Mouse (Mus musculus) left cerebral cortex, postnatal 14 days (tissue): ENCODE data around the gene Lax1. TPM values are rescaled to one million over a fixed set of nuclear protein-coding genes. Genes with fewer than 3 reads are reported as not detected.
"Not testable (repeated sequence)": the region's sequence is repeated elsewhere in the genome, so short reads cannot be mapped to it uniquely, and the experiment has no call there.

Experiments used
- DNase-seq, 2 experiments: peaks; one replicate each; pipeline ENCODE4 v3.0.0; 2021 to 2022; ENCODE audit warnings: low spot score in 2 of 2, mixed read lengths in 1 of 2
- intact Hi-C: fragments of 180-260 bp; cut with DNase I; formaldehyde crosslinking; loops from one replicate; pipeline ENCODE4 v1.15.1; 2025
- long read RNA-seq, 2 experiments: library from polyadenylated mRNA; stranded (forward); transcript quantifications; one replicate each; pipeline ENCODE4 v2.0.0; 2021
- total RNA-seq, 2 experiments: library from RNA; stranded (reverse); gene quantifications; 2 replicates each; pipeline ENCODE4 v1.2.3; 2021

Gene Lax1
- under 1 TPM; 0.23 to 0.53 TPM for total RNA-seq
- long read RNA-seq, experiment 1 = 0 reads
- long read RNA-seq, experiment 2 = 0 reads

DNA sequence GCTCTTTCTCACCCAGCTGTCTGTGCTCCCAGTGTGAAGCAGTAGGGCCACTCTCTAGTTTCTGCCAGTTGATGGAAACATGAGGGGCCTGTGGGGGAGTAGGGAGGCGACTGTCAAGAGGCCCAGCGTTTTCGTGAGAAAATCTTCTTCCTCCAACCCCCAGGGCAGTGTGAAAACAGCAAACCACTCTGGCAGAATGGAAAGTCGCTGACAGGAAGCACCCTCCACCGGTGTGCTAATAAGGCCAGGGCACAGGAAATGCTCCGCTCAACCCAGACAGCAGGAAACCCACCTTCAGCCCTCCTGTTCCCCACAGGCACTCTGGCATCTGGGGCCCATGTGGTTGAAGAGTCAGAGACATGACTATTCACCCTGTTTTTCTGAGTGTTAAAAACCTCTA lies at the start of gene Lax1:
Gene Lax1, minus strand, starts transcription at position 212 of the 400 bp plus-strand sequence.
- intact Hi-C loops = no loop called here

DNA sequence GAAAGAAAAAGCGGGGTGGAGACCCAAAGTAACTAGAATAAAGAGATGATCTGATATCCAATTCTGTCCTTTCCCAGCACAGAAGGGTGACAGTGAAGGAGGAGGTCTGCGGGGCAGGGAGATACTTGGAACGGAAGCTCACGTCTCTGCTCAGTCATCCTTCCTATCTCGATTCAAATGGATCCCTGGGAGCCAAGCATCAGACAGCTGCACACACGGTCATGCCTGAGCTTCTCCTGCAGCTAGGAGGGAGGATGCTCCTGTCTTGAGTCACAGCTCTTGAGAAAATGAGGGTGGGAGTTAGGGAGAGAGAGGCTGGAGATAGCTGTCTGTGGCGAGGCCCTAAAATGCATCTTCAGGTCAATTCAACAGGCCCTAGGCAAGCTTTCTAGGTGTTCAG lies 46.8 kb upstream of the Lax1 start:
- no peak for DNase-seq
- intact Hi-C loops = loop anchor here (1.0 to 5.0 kb wide), 3 partner anchors 61 to 310 kb away; no protein-coding TSS in a partner anchor

More for the DNA sequence above, at the start of gene Lax1:
- no peak for DNase-seq

- peak; percentile 82 to 85 for DNase-seq
- intact Hi-C loops = loop anchor here (1.0 to 5.0 kb wide), 3 partner anchors 61 to 311 kb away; no protein-coding TSS in a partner anchor
Measured at GRCm38 (mm10) chr1:133735995-133736652, 46.2 kb upstream of the Lax1 start.

GRCm38 (mm10) chr1:133732814-133733213 lies 42.9 kb upstream of the Lax1 start:
- intact Hi-C loops = no loop called here
- no peak for DNase-seq

DNA sequence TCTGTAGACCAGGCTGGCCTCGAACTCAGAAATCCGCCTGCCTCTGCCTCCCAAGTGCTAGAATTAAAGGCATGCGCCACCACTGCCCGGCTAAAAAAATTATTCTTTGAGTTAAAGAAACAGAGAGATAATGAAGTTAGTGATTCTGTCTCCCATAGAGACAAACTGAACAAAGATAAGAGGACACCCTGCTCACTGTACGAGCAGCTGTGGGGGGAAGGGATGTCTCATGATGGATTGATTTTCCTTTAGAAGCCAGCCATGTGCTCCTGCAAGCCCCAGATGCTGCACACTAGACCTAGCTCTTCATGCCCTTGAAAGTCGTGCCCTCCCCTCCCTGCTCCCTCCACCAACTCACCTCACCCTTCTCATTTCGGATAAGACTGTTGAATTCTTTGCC lies 38.4 kb upstream of the Lax1 start:
- intact Hi-C loops = no loop called here
- no peak for DNase-seq

- no peak for DNase-seq
- intact Hi-C loops = no loop called here
Measured at GRCm38 (mm10) chr1:133720342-133720741, 30.4 kb upstream of the Lax1 start.

- intact Hi-C loops = no loop called here
- no peak for DNase-seq
Measured at GRCm38 (mm10) chr1:133718786-133719185, 28.9 kb upstream of the Lax1 start.

DNA sequence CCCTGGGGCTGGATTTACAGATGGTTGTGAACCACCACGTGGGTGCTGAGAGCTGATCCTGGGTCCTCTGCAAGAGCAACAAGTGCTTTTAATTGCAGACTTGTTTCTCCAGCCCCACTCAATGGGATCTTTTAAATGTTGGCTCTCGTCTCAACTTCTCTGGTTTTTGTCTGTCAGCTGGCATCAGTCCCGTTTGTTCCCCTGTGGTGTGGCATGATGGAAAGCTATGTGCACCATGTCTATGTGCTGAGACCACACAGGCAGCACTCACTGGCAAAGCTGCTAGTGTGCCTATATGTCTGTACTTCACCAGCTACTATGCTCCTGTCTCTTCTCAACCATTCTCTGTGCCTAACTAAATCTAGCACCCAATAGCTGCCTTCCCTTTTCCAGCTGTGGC lies 28.4 kb upstream of the Lax1 start:
- no peak for DNase-seq
- intact Hi-C loops = no loop called here

- peak in 1 of 2 experiments; percentile 23 for DNase-seq
- intact Hi-C loops = no loop called here
Measured at GRCm38 (mm10) chr1:133716464-133716863, 26.6 kb upstream of the Lax1 start.

DNA sequence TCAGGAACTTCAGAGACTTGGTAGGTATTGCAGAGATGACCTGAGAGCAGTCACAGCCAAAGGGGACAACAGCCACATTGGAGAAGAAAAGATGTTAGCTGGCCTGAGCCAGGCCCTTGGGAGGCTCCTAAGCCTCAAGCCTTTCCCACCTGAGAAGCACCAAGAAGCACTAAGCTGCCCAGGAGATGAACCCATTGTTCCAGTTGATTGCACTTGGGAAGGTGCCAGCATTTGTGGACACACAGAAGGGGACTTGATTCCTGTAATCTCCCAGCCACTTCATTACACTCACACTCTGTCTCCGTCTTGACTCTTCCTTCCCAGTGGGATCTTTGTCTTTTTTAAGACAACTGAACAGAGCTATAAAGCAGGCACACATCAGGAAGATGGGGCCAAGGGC lies 25.3 kb upstream of the Lax1 start:
- DNase-seq = no peak
- intact Hi-C loops = no loop called here

DNA sequence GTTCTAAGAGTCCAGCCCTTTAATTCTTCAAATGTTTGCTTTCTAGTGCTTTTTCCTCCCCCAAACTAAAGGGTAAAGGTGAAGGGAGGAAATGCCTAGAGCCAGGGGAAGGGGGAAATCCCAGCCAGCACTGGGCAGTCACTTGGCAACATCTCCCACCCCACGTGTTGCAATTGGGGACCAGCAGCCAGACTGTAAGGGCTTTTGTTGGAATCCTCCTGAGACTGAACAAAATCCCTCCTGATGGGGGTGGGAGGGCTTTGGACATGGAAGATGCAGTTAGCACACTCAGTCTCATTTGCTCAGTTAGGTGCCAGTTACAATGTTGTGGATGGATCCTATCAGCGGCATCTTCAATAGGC lies 23.1 kb upstream of the Lax1 start:
- intact Hi-C loops = no loop called here
- no peak for DNase-seq

- intact Hi-C loops = no loop called here
- no peak for DNase-seq
Measured at GRCm38 (mm10) chr1:133712288-133713008, 22.5 kb upstream of the Lax1 start.

DNA sequence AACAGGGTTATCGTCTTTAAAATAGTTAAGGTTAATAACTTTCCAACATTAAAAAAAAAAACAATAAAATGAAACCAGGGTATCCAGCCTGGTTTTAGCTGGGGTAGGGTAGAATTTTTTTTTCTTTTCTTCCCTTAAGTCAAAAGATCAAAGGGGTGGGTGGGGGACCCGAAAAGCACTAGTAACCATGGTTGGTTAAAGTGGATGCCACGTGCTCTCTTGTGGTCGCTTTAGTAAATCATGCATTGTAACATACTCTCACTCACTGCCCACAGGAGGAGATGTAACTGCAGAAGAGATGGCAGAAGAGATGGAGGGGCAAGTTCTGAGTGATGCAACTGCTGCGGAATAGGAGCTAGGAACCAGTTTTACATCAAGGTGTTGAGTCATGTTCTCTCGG lies 21.5 kb upstream of the Lax1 start:
- no peak for DNase-seq
- intact Hi-C loops = no loop called here

- DNase-seq = no peak
- intact Hi-C loops = no loop called here
Measured at GRCm38 (mm10) chr1:133710895-133711294, 21.0 kb upstream of the Lax1 start.

DNA sequence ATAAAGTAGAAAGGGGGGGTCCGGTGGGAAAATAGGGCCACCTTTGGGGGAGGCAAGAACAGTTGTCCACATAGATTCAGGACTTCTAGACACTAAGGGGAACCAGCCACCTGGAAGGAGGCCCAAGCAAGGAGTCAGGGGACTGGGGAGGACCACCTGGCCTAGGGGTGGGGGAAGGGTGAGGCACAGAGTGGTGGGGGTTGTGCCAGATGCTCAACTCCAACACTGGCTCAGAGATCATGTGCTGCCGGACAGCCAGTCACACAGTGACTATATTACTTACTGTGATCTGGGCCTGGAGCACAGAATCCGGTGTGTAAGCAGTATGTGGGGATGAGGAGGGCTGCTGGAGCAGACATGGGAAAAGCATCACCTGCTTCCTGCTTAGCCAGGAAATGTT lies 19.4 kb upstream of the Lax1 start:
- no peak for DNase-seq

GRCm38 (mm10) chr1:133701824-133702223 lies 11.9 kb upstream of the Lax1 start:
- intact Hi-C loops = not testable (repeated sequence)
- DNase-seq = peak in 1 of 2 experiments; percentile 24

More for the DNA sequence above, 19.4 kb upstream of the Lax1 start:
- intact Hi-C loops = no loop called here

DNA sequence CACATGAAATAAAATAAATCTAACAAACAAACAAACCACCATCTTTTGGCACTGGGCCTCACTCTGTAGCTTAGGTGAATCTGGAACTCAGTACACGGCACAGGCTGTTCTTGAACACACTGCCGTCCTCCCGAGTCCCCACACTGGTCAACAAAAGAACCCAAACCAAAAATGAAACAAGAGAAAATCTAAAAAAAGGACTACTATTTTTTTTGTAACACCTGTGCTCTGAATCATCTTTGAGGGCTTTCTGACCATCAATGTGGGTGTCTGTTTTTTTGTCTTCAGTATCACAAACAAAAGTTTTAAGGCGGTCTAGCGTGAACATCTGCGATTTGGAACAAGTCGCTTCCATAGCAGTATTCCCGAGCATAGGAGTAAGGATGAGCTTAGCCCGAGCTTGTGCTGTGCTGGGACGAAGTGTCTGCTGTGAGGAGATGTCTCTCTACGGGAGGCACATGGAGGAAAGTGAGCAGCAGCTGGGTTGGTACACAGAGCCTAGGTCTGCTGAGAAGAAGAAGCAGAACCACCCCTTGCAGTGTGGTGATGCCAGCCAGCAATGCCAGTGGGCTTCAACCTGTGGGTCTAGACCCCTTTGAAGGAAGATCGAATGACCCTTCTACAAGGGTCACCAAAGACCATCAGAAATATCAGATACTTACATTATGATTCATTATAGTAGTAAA lies 8.2 kb upstream of the Lax1 start:
- intact Hi-C loops = no loop called here

DNA sequence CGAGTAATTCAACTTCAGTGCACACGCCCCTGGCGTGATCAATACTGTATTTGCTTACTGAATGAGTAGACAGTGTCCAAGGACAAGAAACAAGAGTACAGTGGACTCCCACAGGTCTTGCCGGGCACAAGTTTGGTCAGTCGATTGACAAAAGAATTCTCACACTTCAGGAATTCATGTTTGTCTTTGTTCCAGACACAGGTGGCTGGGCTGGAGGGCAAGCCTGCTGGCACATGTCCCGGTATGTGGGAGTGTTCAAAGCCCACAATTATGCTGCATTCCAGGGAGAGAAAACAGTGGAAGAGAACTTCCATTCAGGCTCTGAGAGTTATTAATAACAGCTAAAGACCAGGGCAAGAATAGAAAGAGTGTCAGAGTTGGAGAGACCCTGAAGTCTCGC lies 6.0 kb upstream of the Lax1 start:
- intact Hi-C loops = no loop called here
- peak; percentile 26 to 27 for DNase-seq

More for the DNA sequence above, 8.2 kb upstream of the Lax1 start:
- DNase-seq = no peak

DNA sequence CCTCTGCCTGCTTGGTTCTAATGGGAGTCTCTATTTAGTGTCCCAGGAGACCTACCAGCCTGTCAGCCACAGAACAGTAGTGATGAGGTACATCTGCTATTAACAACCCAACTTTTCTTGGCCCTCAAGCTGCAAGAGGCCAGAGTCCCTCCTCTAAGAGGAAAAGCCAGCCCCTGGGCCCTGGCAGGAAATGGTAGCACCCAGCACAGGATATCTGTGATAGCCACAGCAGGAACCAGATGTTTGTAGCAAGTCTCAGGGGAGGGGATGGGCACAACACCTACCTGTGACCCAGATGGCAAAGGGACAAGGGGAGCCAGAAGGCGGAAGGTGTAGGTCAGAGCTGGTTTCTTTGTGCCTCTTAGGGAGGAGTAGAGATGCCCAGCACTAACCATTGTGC lies 5.0 kb upstream of the Lax1 start:
- DNase-seq = no peak
- intact Hi-C loops = no loop called here

DNA sequence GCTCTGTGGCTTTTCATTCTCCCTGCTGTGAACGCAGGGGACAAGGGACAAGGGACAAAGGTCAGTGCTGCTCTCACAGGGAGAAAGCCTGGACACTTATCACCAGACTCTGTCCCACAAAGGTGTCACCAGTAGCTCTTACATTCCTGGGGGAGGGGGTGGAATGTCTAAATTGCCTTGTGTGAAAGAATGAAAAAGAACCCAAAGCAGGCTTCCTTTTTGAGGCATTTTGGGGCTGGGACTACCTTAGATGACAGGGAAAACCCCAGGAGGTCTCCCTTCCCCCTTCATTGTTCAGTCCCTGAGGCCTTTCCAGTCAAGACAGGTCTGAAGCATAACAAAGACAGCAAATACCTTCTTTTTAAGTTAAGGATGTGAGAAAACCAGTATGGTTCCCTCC lies 4.4 kb upstream of the Lax1 start:
- DNase-seq = no peak
- intact Hi-C loops = no loop called here
